Mouse (Mus musculus) heart, postnatal 10 days (tissue): ENCODE results near the gene Daam2. TPM values are rescaled to one million over a fixed set of nuclear protein-coding genes. Genes with fewer than 3 reads are reported as not detected.

ENCODE experiments used
- DNase-seq, 2 experiments: peaks; one replicate each; pipeline ENCODE4 v3.0.0; 2021
- intact Hi-C: fragments of 180-260 bp; cut with DNase I; formaldehyde crosslinking; loops from one replicate; pipeline ENCODE4 v1.15.1; 2025
- total RNA-seq, 2 experiments: library from RNA; stranded (reverse); gene quantifications; 2 replicates each; pipeline ENCODE4 v1.2.3; 2021

Gene Daam2
- 10 to 100 TPM; 14.2 to 16.3 TPM for total RNA-seq

GRCm38 (mm10) chr17:49563830-49564470 lies at the start of gene Daam2:
TSS of gene Daam2 (minus strand) at chr17:49564343.
- intact Hi-C loops = loop anchor here (5.0 kb wide), 1 partner anchor 288 kb away; no protein-coding TSS in a partner anchor
- DNase-seq = peak; percentile 83 to 89

- intact Hi-C loops = no loop called here
- DNase-seq = no peak
These were observed 46.2 kb upstream of the Daam2 start for GRCm38 (mm10) chr17:49610296-49610695.

- DNase-seq = no peak
- intact Hi-C loops = no loop called here
These were observed 43.3 kb upstream of the Daam2 start for GRCm38 (mm10) chr17:49607351-49608027.

- intact Hi-C loops = no loop called here
- no peak for DNase-seq
These were observed 41.3 kb upstream of the Daam2 start for GRCm38 (mm10) chr17:49605397-49605796.

GRCm38 (mm10) chr17:49590051-49590450 lies 25.9 kb upstream of the Daam2 start:
- intact Hi-C loops = no loop called here

GRCm38 (mm10) chr17:49582471-49582870 lies 18.3 kb upstream of the Daam2 start:
- no peak for DNase-seq
- intact Hi-C loops = no loop called here

More at GRCm38 (mm10) chr17:49590051-49590450, 25.9 kb upstream of the Daam2 start:
- no peak for DNase-seq

- intact Hi-C loops = no loop called here
- no peak for DNase-seq
These were observed 13.2 kb upstream of the Daam2 start for GRCm38 (mm10) chr17:49577321-49577720.

- intact Hi-C loops = no loop called here
- no peak for DNase-seq
These were observed 4.6 kb upstream of the Daam2 start for GRCm38 (mm10) chr17:49568717-49569116.

GRCm38 (mm10) chr17:49564489-49564888 lies 346 bp upstream of the Daam2 start:
- intact Hi-C loops = loop anchor here (5.0 kb wide), 1 partner anchor 288 kb away; no protein-coding TSS in a partner anchor
- DNase-seq = no peak

GRCm38 (mm10) chr17:49563416-49563780 lies 745 bp downstream of the Daam2 start:
- no peak for DNase-seq
- intact Hi-C loops = loop anchor here (5.0 kb wide), 1 partner anchor 289 kb away; no protein-coding TSS in a partner anchor

- no peak for DNase-seq
- intact Hi-C loops = loop anchor here (5.0 kb wide), 1 partner anchor 289 kb away; no protein-coding TSS in a partner anchor
These were observed 1.3 kb downstream of the Daam2 start for GRCm38 (mm10) chr17:49562701-49563415.

GRCm38 (mm10) chr17:49561985-49562384 lies 2.2 kb downstream of the Daam2 start:
- intact Hi-C loops = loop anchor here (5.0 kb wide), 1 partner anchor 290 kb away; no protein-coding TSS in a partner anchor
- DNase-seq = no peak

- intact Hi-C loops = loop anchor here (5.0 kb wide), 1 partner anchor 292 kb away; no protein-coding TSS in a partner anchor
- DNase-seq = no peak
These were observed 4.3 kb downstream of the Daam2 start for GRCm38 (mm10) chr17:49559786-49560289.

- DNase-seq = no peak
These were observed 8.0 kb downstream of the Daam2 start for GRCm38 (mm10) chr17:49556169-49556568.

GRCm38 (mm10) chr17:49551991-49552390 lies 12.2 kb downstream of the Daam2 start:
- no peak for DNase-seq
- intact Hi-C loops = no loop called here

More at GRCm38 (mm10) chr17:49556169-49556568, 8.0 kb downstream of the Daam2 start:
- intact Hi-C loops = no loop called here

- intact Hi-C loops = no loop called here
- no peak for DNase-seq
These were observed 12.7 kb downstream of the Daam2 start for GRCm38 (mm10) chr17:49551465-49551864.

GRCm38 (mm10) chr17:49545997-49546396 lies 18.1 kb downstream of the Daam2 start:
- intact Hi-C loops = no loop called here
- DNase-seq = no peak

GRCm38 (mm10) chr17:49545424-49545823 lies 18.7 kb downstream of the Daam2 start:
- DNase-seq = no peak
- intact Hi-C loops = no loop called here

GRCm38 (mm10) chr17:49544561-49544960 lies 19.6 kb downstream of the Daam2 start:
- no peak for DNase-seq
- intact Hi-C loops = no loop called here

GRCm38 (mm10) chr17:49540706-49541105 lies 23.4 kb downstream of the Daam2 start:
- DNase-seq = no peak

GRCm38 (mm10) chr17:49539204-49539603 lies 24.9 kb downstream of the Daam2 start:
- intact Hi-C loops = no loop called here
- peak; percentile 44 to 49 for DNase-seq

More at GRCm38 (mm10) chr17:49540706-49541105, 23.4 kb downstream of the Daam2 start:
- intact Hi-C loops = no loop called here
